Mouse (Mus musculus): ENCODE data around the gene Vip.

GRCm38 (mm10) chr10:5615186-5616040 lies 23.6 kb upstream of the Vip start:
- TF ChIP-seq POLR2A (IDR thresholded peaks at IDR 0.05; ENCODE audit: borderline replicate concordance, extremely low read depth, insufficient read depth, insufficient read length, poor library complexity, severe bottlenecking): no peak
- no peak for TF ChIP-seq CTCF (IDR thresholded peaks at IDR 0.05; ENCODE audit: borderline replicate concordance, extremely low read depth, insufficient read depth, insufficient read length)
